Mouse (Mus musculus): ENCODE measurements around the gene Kcna2.

GRCm38 (mm10) chr3:107096269-107096731, 4.6 kb upstream of the Kcna2 start:
- no peak for TF ChIP-seq MAZ (IDR thresholded peaks at IDR 0.05; ENCODE audit: low read depth, low read length)
- peak in 1 of 2 experiments; percentile 38; a peak in 2 of 4 replicates for TF ChIP-seq CTCF (conservative IDR thresholded peaks at IDR 0.05 in 1 of 2, IDR thresholded peaks at IDR 0.05 in 1 of 2; ENCODE audit: low read depth in 2 of 2, low read length in 2 of 2)
- no peak for TF ChIP-seq SIN3A (IDR thresholded peaks at IDR 0.05; ENCODE audit: low read length)
- no peak for TF ChIP-seq USF1 (IDR thresholded peaks at IDR 0.05; ENCODE audit: low read depth, low read length)
- no peak for TF ChIP-seq POLR2A (IDR thresholded peaks at IDR 0.05; ENCODE audit: low read depth, low read length)
- TF ChIP-seq EP300 (IDR thresholded peaks at IDR 0.05; ENCODE audit: low read length): no peak

All from CH12.LX (cell line).